Mouse (Mus musculus) adrenal gland, adult 2 months (tissue): Measurements from ENCODE around the gene Csk. TPM values are rescaled to one million over a fixed set of nuclear protein-coding genes. Genes with fewer than 3 reads are reported as not detected.

Experiments
- DNase-seq: peaks from one replicate; pipeline ENCODE4 v3.0.0; 2021
- polyA plus RNA-seq: library from polyadenylated mRNA; depleted of rRNA; stranded (reverse); fragments of >200 nt; gene quantifications from 2 replicates; pipeline ENCODE4 v1.2.3, GENCODE M21; 2012
- total RNA-seq, 2 experiments: library from RNA; stranded (reverse); gene quantifications; 2 replicates each; pipeline ENCODE4 v1.2.3; 2021

The Csk gene
- total and polyA plus RNA-seq, 3 experiments = 61.1 to 95.5 (median 80.2) TPM

GRCm38 (mm10) chr9:57638651-57639459 lies 14.6 kb downstream of the Csk start:
- peak; percentile 64 for DNase-seq

- DNase-seq = peak; percentile 61
These were observed 15.6 kb downstream of the Csk start for GRCm38 (mm10) chr9:57637741-57638322.

- no peak for DNase-seq
These were observed 16.2 kb downstream of the Csk start for GRCm38 (mm10) chr9:57637272-57637671.

GRCm38 (mm10) chr9:57633481-57634024 lies 19.9 kb downstream of the Csk start:
- peak; percentile 53 for DNase-seq

GRCm38 (mm10) chr9:57629118-57629874 lies 24.1 kb downstream of the Csk start:
- DNase-seq = peak; percentile 76

- no peak for DNase-seq
These were observed 24.7 kb downstream of the Csk start for GRCm38 (mm10) chr9:57628717-57629116.

GRCm38 (mm10) chr9:57627892-57628291 lies 25.5 kb downstream of the Csk start:
- DNase-seq = no peak

- DNase-seq = no peak
These were observed 26.2 kb downstream of the Csk start for GRCm38 (mm10) chr9:57627191-57627590.

- no peak for DNase-seq
These were observed 27.5 kb downstream of the Csk start for GRCm38 (mm10) chr9:57625674-57626500.

GRCm38 (mm10) chr9:57624295-57624694 lies 29.1 kb downstream of the Csk start:
- DNase-seq = no peak

- no peak for DNase-seq
These were observed 32.8 kb downstream of the Csk start, which contains the start of gene Lman1l for GRCm38 (mm10) chr9:57620674-57621073. Lman1l (minus strand) TSS chr9:57620774.

GRCm38 (mm10) chr9:57618854-57619253 lies 34.6 kb downstream of the Csk start:
- DNase-seq = no peak

- DNase-seq = no peak
These were observed 35.8 kb downstream of the Csk start for GRCm38 (mm10) chr9:57617556-57618169.

- peak; percentile 68 for DNase-seq
These were observed 38.6 kb downstream of the Csk start for GRCm38 (mm10) chr9:57614786-57615185.

- DNase-seq = no peak
These were observed 39.5 kb downstream of the Csk start for GRCm38 (mm10) chr9:57613975-57614374.

- no peak for DNase-seq
These were observed 40.8 kb downstream of the Csk start for GRCm38 (mm10) chr9:57612587-57612986.

- DNase-seq = no peak
These were observed 43.0 kb downstream of the Csk start for GRCm38 (mm10) chr9:57610359-57610826.

- no peak for DNase-seq
These were observed 43.6 kb downstream of the Csk start for GRCm38 (mm10) chr9:57609803-57610202.

GRCm38 (mm10) chr9:57606139-57606851 lies 47.1 kb downstream of the Csk start, which contains the start of gene Cplx3:
Cplx3 (minus strand) TSS chr9:57606281.
- DNase-seq = no peak

GRCm38 (mm10) chr9:57605503-57605902 lies 47.9 kb downstream of the Csk start:
- DNase-seq = no peak
